Mouse (Mus musculus) C2C12 (cell line): Measurements from ENCODE around the gene Tab1.

ENCODE experiments used
- CTCF ChIP-seq: IDR thresholded peaks from one replicate; pipeline ENCODE4 v1.5.1; 2011; ENCODE audit not compliant: control insufficient read depth, insufficient read depth, insufficient read length
- MAX ChIP-seq: IDR thresholded peaks from one replicate; pipeline ENCODE4 v1.6.1; 2011; ENCODE audit warnings: mild to moderate bottlenecking, control low read depth
- MYOG ChIP-seq: IDR thresholded peaks from one replicate; pipeline ENCODE4 v1.6.1; 2011; ENCODE audit not compliant: control insufficient read depth, insufficient read length; ENCODE audit errors: extremely low read depth
- USF1 ChIP-seq: IDR thresholded peaks from one replicate; pipeline ENCODE4 v1.6.1; 2011; ENCODE audit warnings: low read depth, mild to moderate bottlenecking, control low read depth, moderate library complexity

DNA sequence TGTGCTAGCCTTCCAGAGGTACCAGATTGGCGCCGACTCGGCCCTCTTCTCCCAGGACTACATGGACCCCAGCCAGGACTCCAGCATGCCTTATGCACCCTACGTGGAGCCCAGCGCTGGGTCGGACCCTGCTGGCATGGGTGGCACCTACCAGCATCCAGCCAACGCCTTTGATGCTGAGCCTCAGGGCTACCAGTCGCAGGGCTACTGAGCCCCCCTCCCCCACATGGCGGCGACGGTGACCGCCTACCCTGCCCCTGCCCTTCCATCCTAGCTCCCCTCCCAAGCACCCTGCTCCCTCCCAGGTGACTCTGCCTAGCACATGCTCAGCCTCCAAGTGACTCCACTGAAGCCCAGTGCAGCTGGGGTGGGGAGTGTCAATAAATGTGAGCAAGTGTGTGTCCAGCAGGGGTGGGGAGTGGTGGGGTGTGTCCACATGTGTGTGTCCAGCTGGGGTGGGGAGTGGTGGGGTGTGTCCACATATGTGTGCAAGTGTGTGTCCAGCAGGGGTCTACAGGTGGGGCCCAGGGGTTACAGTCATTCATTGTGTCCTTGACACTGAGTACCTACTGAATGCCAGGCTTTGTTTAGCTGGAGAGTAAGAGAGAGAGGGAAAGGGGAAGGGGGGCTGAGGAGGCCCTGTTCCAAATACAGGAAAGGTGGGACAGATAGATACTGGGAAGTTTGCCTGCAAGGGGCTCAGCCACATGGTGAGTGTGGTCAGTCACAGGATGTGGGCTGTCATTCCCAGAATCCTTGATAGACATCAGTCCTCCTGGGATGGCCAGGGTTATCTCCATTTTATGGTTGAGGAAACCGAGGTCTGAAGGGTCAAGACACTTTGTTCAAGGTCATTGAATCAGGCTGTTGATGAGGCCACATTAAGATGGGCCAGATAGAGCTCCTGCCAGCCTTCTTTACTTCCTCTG, 16.8 kb upstream of the Tab1 start:
- no peak for TF ChIP-seq MYOG
- TF ChIP-seq CTCF, result no peak
- no peak for TF ChIP-seq MAX
- TF ChIP-seq USF1, result no peak
